Mouse (Mus musculus) hindbrain, postnatal 0 days (tissue): ENCODE measurements at regions not wholly inside any gene's neighbourhood (a gene's known extent, or its start where the extent isn't known, plus 50 kb on each side); places are given as distances from the start of the nearest gene placed in this dataset.

Source experiments
- ATAC-seq: fragments of 200-750 bp; cut with Nextera tagmentation; 2 replicates; pipeline ENCODE4 v1.8.0; 2017; ENCODE audit warnings: mild to moderate bottlenecking, moderate TSS enrichment, moderate library complexity
- DNase-seq: peaks from one replicate; pipeline ENCODE4 v3.0.0-alpha.2; 2015; ENCODE audit warnings: low spot score
- H3K27ac ChIP-seq: fragments of 300-500 bp; sonication (generic); 2 replicates; pipeline ENCODE4 v1.5.1; 2014; ENCODE audit warnings: mild to moderate bottlenecking
- H3K27me3 ChIP-seq: fragments of 300-500 bp; sonication (generic); 2 replicates; pipeline ENCODE4 v1.6.1; 2014; ENCODE audit warnings: low read length, mixed read lengths; ENCODE audit not compliant: insufficient read depth
- H3K36me3 ChIP-seq: fragments of 300-500 bp; sonication (generic); 2 replicates; pipeline ENCODE4 v1.6.1; 2014; ENCODE audit warnings: low read length, mixed read lengths; ENCODE audit not compliant: insufficient read depth
- H3K4me1 ChIP-seq: fragments of 300-500 bp; sonication (generic); 2 replicates; pipeline ENCODE4 v1.6.1; 2014; ENCODE audit warnings: antibody characterized with exemption, low read length, mixed read lengths; ENCODE audit not compliant: insufficient read depth
- H3K4me2 ChIP-seq: fragments of 300-500 bp; sonication (generic); 2 replicates; pipeline ENCODE4 v1.6.1; 2014; ENCODE audit warnings: low read depth, mild to moderate bottlenecking, low read length, moderate library complexity, mixed read lengths
- H3K4me3 ChIP-seq: fragments of 300-500 bp; sonication (generic); 2 replicates; pipeline ENCODE4 v1.5.1; 2014; ENCODE audit warnings: low read length
- H3K9ac ChIP-seq: fragments of 300-500 bp; sonication (generic); replicated peaks from 2 replicates; pipeline ENCODE4 v1.6.1; 2014; ENCODE audit warnings: mild to moderate bottlenecking, low read length, moderate library complexity, mixed read lengths
- H3K9me3 ChIP-seq: fragments of 300-500 bp; sonication (generic); 2 replicates; pipeline ENCODE4 v1.6.1; 2016; ENCODE audit warnings: low read length, mixed read lengths
- CTCF ChIP-seq: IDR thresholded peaks from 2 replicates; pipeline ENCODE4 v1.5.1; 2016; ENCODE audit warnings: antibody characterized with exemption, control low read depth, low read depth
- WGBS: fragments of 180-500 bp; shearing (Covaris S2); extraction: QIAGEN DNeasy Blood & Tissue Kit; methylation state at CpG from one replicate; pipeline ENCODE4 v1.1.7; 2014; 5-methylcytosine and 5-hydroxymethylcytosine counted together

- Histone ChIP-seq H3K27ac (no peak overlapping the region), H3K36me3 (no peaks in the 10 kb centered on the region), H3K4me2 (no peak overlapping the region), H3K9ac (no peak overlapping the region), H3K27me3 (no peaks in the 10 kb centered on the region), H3K4me3 (no peak overlapping the region), H3K9me3 (no peaks in the 10 kb centered on the region), H3K4me1 (no peaks in the 10 kb centered on the region)
- ATAC-seq (no peak), DNase-seq (no peak)
- 87% methylated on average over 8 of the region's 8 CpGs for WGBS
- TF ChIP-seq CTCF: no peak
These were observed 54.3 kb upstream of the Bmp2 start for GRCm38 (mm10) chr2:133497541-133498185.

GRCm38 (mm10) chr2:133498186-133498571, 53.8 kb upstream of the Bmp2 start:
- WGBS: 92% methylated on average over 2 of the region's 2 CpGs
- no peaks in the 10 kb centered on the region for H3K36me3 ChIP-seq
- H3K9ac ChIP-seq: no peak overlapping the region
- no peak overlapping the region for H3K27ac ChIP-seq
- no peak for TF ChIP-seq CTCF
- no peak overlapping the region for H3K4me2 ChIP-seq
- DNase-seq (no peak), ATAC-seq (no peak)
- H3K4me1 ChIP-seq: no peaks in the 10 kb centered on the region
- no peak overlapping the region for H3K4me3 ChIP-seq
- no peaks in the 10 kb centered on the region for H3K9me3 ChIP-seq
- no peaks in the 10 kb centered on the region for H3K27me3 ChIP-seq

- no peak for ATAC-seq
- WGBS: 79% methylated on average over 3 of the region's 3 CpGs
- Histone ChIP-seq H3K4me1 (no peaks in the 10 kb centered on the region), H3K27ac (no peak overlapping the region), H3K4me2 (no peak overlapping the region), H3K4me3 (no peak overlapping the region), H3K9ac (no peak overlapping the region), H3K9me3 (no peaks in the 10 kb centered on the region), H3K36me3 (no peaks in the 10 kb centered on the region), H3K27me3 (no peaks in the 10 kb centered on the region)
- DNase-seq: no peak
- no peak for TF ChIP-seq CTCF
These were observed 53.2 kb upstream of the Bmp2 start for GRCm38 (mm10) chr2:133498717-133499143.

- ATAC-seq (no peak), DNase-seq (no peak)
- no peak overlapping the region for H3K27ac ChIP-seq
- H3K9ac ChIP-seq: no peak overlapping the region
- TF ChIP-seq CTCF: no peak
- H3K9me3 ChIP-seq: no peaks in the 10 kb centered on the region
- WGBS: 75% methylated on average over 3 of the region's 3 CpGs
- no peaks in the 10 kb centered on the region for H3K36me3 ChIP-seq
- H3K27me3 ChIP-seq: no peaks in the 10 kb centered on the region
- no peak overlapping the region for H3K4me3 ChIP-seq
- H3K4me1 ChIP-seq: no peaks in the 10 kb centered on the region
- no peak overlapping the region for H3K4me2 ChIP-seq
These were observed 52.1 kb upstream of the Bmp2 start for GRCm38 (mm10) chr2:133499904-133500303.
